Mouse (Mus musculus): ENCODE measurements around the gene Tox4. TPM values are rescaled to one million over a fixed set of nuclear protein-coding genes. Genes with fewer than 3 reads are reported as not detected.

Gene Tox4
- total RNA-seq, 2 experiments from 2014 or later: 33.0 to 37.6 TPM

Other genes with a start within 250 kb of the Tox4 start
- gene Olfr221, start 236.7 kb upstream of the Tox4 start, total RNA-seq (2021): not detected
- gene Hnrnpc, start 175.1 kb upstream of the Tox4 start, total RNA-seq (2021): 100 to 1,000 TPM; 132 to 147 TPM
- gene Rpgrip1, start 168.4 kb upstream of the Tox4 start, total RNA-seq (2021): not detected
- 10 to 100 TPM; 22.1 to 23.3 TPM for gene Supt16, start 81.7 kb upstream of the Tox4 start, total RNA-seq (2021)
- 10 to 100 TPM; 34.6 to 44.8 TPM for gene Chd8, start 21.4 kb upstream of the Tox4 start, total RNA-seq (2021)
- gene Rab2b, start 399 bp downstream of the Tox4 start, total RNA-seq (2021): 1 to 10 TPM; 4.2 to 5.2 TPM
- gene Mettl3, start 26.0 kb downstream of the Tox4 start, total RNA-seq (2021): 10 to 100 TPM; 14.3 to 17.8 TPM
- 1 to 10 TPM; 1.4 to 1.8 TPM for gene Sall2, start 49.6 kb downstream of the Tox4 start, total RNA-seq (2021)
- gene Olfr1513, start 77.3 kb downstream of the Tox4 start, total RNA-seq (2021): not detected
- gene Olfr1512, start 100.0 kb downstream of the Tox4 start, total RNA-seq (2021): not detected
- gene Olfr1511, start 118.2 kb downstream of the Tox4 start, total RNA-seq (2021): not detected
- not detected for gene Olfr1510, start 135.2 kb downstream of the Tox4 start, total RNA-seq (2021)
- gene Olfr1509, start 163.8 kb downstream of the Tox4 start, total RNA-seq (2021): not detected
- not detected for gene Olfr1508, start 188.3 kb downstream of the Tox4 start, total RNA-seq (2021)
- not detected for gene Olfr1507, start 216.6 kb downstream of the Tox4 start, total RNA-seq (2021)